Mouse (Mus musculus) left cerebral cortex, postnatal 4 days (tissue): ENCODE measurements at regions not wholly inside any gene's neighbourhood (a gene's known extent, or its start where the extent isn't known, plus 50 kb on each side); places are given as distances from the start of the nearest gene placed in this dataset.

Experiments
- DNase-seq: peaks from one replicate; pipeline ENCODE4 v3.0.0-alpha.2; 2022
- intact Hi-C: fragments of 180-260 bp; cut with DNase I; formaldehyde crosslinking; loops from one replicate; pipeline ENCODE4 v1.15.1; 2025

DNA sequence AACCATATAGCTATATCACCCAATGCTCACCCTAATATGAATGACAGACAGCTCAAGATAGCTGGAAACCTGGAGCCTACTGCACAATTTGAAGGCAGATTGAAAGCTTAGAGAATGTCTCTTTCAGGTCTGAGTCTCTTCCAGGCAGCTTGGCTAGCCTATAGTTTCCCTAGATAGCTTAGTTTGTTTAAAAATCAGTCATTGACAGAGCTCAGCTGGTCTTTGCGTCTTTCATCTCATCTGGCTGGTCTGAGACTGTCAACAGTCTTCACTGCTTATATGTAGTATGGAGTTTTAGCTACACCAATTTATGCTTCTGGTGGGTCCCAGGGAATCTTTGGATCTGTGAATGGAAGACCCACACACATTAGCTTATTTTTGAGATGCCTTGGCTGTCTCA lies 188.4 kb upstream of the Sall1 start:
- DNase-seq: no peak
- intact Hi-C loops: no loop called here

DNA sequence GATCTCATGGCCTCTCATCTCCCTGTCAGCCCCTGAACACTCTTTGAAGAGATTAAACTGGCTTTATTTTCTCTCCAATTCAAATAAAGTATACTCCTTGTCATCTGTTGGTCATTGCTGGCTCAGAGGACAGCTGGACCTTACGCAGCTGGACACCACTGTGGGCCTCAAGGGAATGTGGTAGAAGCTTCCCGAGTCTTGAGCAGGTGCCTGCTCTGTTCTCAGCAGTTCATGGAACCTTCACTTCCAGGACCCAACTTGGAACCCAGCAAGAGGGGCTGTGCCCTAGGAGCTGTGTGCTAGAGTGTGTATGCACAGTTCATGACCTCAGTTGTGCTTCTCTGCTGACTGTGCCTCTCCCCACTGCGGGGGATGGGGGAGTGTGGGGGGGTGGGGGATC lies 185.2 kb upstream of the Sall1 start:
- intact Hi-C loops: no loop called here

DNA sequence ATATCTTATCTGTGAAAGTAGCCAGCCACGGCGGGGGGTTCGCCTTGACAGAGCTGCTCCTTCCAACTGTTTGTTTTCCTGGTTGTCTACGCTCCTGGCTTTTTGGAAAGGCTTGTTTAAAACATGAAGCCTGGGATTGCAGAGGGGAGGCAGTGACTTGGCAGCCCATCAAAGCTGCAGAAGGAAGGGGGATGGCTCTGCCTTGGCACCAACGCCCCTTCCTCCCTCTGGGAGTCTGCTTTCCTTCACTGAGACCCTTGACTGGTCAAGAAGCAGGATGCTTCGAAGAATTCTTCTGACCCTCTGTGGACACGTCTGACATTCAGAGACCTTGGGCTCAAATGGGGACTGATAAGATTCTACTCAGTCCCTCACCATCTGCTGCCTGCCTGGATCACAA lies 176.9 kb upstream of the Sall1 start:
- peak; percentile 59 for DNase-seq
- intact Hi-C loops: no loop called here

More for the DNA sequence above, 185.2 kb upstream of the Sall1 start:
- no peak for DNase-seq

DNA sequence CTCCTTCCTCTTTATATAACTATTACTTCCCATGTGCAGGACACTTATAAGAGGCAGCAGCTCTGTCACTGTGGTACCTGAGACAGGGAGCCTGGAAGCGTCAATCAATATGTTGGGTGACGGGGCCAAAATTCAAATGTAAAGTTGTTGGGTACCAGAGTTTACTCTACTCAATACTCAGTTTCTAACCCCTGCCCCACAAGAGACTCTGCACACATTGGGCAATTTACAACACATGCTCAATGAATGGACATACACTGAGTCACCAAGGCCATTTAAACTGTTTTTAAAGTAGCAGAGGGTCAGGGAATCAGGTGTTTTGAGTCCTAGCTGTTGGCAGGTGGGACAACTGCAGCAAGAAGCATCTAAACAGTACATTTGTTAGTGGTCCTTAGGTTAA lies 176.4 kb upstream of the Sall1 start:
- no peak for DNase-seq
- intact Hi-C loops: no loop called here

DNA sequence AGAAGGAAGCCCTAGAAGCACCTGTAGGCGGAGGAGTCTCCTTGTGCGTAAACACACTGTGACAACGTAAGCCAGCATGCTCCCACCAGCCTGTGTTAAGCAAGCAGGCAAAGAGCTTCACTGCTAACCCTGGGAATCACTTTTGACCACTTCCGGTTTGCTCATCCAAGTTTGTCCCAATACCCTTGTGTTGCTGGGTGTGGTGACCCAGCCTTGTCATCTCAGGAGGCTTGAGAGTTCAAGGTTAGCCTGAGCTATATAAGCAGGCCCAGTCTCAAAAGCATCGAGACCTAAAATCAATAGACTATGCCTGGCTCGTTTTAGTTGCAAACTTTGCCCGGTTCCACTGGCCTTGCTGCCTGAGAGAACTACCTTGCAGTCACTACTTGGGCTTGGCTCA lies 175.2 kb upstream of the Sall1 start:
- DNase-seq: no peak
- intact Hi-C loops: no loop called here

DNA sequence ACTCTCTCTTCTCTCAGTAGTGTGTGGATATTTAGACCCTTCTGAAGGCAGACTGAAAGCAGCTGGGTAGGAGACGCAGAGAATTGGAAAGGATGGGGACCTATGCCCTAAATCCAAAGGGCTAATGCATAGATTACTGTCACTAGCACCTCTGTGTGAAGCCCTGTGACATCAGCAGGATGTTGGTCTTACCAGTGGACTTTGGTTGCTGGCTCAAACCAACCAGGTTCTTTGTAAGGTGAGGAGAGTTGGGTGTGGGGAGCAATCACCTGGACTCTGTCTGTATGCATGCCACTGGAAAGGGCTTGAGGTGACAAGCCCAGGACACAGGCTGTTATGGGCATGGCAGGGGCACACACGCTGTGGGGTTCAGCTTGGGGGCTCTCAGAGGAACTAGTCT lies 173.7 kb upstream of the Sall1 start:
- no peak for DNase-seq

DNA sequence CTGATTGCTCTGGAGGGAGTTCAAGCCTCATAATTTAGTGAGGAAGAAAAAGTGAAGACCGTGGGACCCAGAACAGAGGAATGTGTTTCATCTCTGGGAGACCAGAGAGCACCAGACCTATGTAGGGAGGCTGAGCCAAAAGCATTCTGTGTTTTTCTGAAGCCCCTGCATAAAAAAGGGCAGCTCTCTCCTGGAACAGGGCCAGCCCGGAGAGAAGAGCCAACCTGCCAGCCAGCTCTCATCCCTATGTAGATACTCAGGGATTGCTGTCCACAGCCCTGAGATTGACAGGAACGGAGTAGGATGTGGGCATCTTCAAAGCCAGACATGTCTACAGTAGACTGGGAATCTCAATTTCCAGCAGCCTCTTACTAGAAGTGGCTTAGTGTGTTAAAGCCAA lies 168.0 kb upstream of the Sall1 start:
- intact Hi-C loops: no loop called here

More for the DNA sequence above, 173.7 kb upstream of the Sall1 start:
- intact Hi-C loops: no loop called here

DNA sequence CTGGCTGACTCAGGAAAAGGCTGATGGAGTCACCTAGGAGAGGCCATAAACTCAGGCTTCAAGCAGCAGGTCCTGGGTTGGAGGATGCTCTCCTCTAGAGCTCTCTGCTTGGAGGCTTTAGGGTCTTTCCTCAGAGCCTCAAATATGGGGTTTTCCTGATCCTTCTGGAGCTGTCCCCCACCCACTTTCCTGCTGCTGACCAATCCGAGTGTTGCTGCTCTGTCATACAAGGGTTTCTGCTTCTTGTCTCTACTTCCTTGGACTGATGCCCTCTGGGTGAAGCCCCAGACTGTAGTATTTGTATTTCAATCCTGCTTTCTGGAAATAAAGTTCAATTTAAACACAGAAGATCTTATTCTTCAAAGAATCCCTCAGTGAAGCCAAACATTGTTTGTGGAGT lies 166.7 kb upstream of the Sall1 start:
- intact Hi-C loops: no loop called here

More for the DNA sequence above, 168.0 kb upstream of the Sall1 start:
- DNase-seq: peak; percentile 47

DNA sequence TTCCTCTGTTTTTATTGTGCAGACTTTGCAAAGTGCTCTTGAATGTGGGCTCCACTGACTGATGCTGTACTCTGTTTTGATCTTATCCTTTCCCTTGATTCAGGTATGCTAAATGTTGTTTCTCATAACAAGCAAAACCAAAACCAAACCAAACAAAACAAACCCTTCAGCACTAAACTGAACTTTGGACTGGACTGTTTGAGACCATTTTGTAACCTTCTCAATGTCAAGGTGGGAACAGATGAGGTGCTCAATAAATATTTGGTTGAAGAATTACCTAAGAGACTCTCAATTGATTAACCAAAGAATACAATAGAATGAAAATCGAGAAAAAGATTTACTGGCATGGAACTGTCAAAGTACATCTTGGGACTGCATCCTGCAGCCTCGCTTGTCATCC lies 163.9 kb upstream of the Sall1 start:
- no peak for DNase-seq
- intact Hi-C loops: no loop called here

More for the DNA sequence above, 166.7 kb upstream of the Sall1 start:
- no peak for DNase-seq

DNA sequence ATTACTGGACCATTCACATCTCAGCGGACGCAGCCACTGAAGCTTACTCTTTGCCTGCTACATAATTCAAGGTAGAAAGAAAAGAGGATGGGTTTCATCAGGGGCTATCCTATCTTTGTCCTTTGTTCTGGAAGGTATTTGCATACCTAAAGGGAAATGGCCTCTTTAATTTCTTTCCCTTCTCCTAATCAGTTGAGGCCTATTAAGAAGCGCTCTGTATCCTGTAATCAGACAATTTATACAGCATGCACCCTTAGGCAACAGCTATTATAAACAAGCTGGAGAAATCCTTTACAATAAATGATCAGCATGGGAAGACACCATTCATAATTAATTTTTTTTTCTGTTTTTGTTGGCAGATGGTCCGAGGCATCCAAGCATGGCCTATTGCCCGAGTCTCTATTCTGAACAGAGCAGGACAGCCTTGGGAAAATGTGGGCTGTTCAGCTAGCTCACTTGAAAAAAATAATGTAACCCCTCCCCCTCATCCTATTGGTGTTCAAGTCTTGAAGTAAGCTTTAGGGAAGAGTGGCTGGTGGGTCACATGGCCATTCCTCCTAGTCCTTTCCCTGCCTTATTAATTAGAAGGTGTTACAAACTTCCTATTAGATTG lies 158.6 kb upstream of the Sall1 start:
- intact Hi-C loops: no loop called here

DNA sequence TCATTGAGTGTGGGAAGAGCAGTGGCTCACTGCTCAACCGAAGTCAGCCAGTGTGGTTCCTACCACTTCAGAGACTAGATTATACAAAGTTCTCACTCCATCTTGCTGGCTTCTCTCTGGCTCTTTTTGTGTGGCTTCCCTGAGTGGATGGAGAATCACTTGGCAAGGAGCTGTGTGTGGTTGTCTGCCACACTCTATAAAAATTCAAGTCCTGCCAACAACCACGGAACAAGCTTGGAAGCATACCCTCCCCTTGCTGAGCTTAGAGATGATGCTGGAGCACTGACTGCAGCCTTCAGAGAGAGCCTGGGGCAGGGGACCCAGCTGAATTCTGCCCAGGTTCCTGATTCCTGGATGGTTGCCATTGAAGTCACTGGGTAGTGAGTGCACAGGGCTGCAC lies 156.3 kb upstream of the Sall1 start:
- intact Hi-C loops: no loop called here
- DNase-seq: no peak

More for the DNA sequence above, 158.6 kb upstream of the Sall1 start:
- DNase-seq: no peak

DNA sequence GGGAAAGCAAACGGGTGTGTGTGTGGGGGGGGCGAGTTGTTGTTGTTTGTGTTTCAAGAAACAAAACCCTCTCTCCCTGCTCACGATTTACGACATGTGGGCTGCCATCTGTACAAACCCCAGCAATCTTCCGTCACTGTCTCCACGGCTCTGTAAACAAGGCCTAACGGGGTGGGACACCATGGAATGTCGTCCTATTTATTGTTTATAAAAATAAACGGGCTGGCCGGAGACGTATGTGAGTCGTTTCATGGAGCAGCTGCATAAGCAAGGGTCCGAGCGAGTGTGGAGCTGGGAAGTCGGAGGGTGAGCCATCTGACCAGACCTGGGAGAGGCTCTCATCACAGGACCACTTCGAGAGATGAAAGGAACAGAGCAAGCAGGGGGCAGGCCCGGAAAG lies 141.4 kb upstream of the Sall1 start:
- DNase-seq: no peak
- intact Hi-C loops: no loop called here

DNA sequence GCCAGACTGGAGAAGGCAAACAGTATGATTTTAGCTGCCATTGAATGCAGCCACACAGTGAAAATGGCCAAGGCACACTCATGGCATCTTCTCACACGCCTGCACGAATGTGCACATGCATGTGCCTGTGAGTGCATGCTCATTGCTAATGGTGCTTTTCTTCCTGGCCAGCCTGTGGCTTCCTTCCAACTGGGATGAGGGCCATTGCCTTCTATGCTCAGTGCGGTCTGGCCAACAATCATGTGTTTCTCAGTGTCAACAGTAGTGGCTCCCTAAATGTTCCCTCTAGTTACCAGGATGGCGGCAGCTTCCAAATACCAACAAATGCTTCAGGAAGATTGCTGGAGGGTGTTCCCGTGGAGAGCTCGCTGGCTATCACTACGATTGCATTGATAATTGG lies 131.7 kb upstream of the Sall1 start:
- DNase-seq: peak; percentile 68
- intact Hi-C loops: no loop called here

DNA sequence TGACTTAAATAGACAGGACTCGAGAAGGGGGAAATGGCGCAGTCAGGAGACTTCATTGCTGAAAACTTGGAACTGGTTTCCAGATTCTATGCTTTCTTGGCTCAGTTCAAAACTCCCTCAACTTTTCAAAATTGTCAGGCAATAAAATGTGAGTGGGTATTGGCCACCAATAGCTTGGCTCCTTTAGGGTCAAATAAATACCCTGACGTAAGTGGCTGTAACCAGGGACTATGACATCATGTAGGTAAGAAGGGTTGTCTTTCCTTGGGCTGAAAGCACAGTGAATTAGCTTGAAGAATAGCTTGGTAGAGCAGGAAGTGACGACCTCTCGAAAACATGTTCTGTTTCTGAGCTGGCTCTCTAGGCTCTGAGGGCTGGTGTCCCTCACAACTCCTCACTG lies 127.6 kb upstream of the Sall1 start:
- intact Hi-C loops: no loop called here
- DNase-seq: no peak

DNA sequence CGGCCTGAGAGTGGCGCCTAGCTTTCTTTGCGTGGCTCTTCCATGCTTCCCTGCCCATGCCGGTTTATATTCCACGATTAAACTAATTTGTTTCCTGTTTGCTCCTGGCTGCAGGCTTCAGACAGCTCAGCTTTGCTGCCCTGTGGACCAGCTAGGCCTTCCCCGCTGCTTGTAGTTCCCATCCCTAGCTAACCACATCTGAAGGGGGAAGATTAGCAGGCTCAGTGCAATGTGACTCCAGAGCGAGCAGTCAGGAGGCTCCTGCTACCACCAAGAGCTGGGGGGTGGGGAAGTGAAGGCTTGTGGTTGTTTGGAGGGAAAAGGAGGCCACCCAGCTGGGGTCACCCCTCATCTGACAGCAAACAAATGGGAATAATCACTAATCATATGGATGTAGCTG lies 125.5 kb upstream of the Sall1 start:
- intact Hi-C loops: no loop called here

DNA sequence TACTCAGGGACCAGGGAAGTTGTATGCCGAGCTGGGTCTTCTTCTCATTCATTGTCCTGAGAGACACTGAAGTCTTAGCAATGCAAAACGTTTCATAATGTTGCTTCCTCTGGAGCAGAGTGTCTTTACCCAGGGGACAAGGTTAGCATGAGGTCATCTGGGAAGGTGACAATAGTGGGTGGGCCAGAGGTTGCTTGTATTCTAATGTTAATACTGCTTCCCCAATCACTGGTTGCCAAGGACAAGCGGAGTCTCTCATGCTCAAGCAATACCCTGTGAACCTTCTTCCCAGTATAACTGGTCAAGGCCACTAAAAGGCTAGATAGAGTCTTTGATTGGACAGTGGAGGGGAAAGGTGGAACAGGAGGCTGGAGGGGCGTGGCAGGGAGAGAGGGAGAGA lies 123.1 kb upstream of the Sall1 start:
- intact Hi-C loops: no loop called here
- DNase-seq: no peak

More for the DNA sequence above, 125.5 kb upstream of the Sall1 start:
- DNase-seq: no peak

DNA sequence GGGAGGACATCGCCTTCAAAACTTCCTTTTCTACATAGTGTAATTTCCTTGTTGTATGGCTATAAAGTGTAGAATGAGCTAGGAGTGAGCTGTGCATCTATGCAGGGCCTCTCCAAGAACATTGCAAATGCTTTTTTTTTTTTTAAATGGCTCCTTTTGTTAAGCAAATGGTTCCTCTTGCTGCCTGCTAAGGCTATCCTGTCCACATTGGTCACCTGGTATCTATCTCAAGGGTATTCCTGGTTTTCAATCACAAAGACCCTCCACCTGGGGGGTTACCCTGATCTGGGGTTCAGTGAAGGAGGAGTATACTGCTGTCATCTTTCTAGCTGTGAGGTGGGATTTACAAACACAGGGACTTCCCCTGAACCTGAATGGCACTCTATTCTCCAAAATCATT lies 112.9 kb upstream of the Sall1 start:
- intact Hi-C loops: no loop called here
- no peak for DNase-seq

DNA sequence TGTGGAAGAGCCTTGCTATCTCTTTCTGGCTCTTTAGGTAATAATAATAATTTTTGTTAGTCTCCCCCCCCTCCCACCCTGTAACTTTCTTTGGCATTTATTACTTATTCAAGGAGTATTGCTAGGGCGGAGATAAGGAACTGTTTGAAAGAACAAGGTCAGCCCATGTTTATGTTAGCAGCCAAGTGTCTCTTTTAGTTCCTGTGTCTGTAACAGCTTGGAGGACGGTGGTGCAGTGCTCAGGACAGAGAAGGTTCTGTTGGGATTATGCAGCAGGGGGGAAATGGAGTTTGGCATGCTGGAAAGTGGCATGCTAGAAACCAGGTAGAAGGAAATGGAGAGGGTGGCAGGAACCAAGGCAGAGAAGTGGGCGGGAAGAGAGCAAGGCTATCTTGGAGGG lies 109.6 kb upstream of the Sall1 start:
- intact Hi-C loops: no loop called here
- DNase-seq: no peak

DNA sequence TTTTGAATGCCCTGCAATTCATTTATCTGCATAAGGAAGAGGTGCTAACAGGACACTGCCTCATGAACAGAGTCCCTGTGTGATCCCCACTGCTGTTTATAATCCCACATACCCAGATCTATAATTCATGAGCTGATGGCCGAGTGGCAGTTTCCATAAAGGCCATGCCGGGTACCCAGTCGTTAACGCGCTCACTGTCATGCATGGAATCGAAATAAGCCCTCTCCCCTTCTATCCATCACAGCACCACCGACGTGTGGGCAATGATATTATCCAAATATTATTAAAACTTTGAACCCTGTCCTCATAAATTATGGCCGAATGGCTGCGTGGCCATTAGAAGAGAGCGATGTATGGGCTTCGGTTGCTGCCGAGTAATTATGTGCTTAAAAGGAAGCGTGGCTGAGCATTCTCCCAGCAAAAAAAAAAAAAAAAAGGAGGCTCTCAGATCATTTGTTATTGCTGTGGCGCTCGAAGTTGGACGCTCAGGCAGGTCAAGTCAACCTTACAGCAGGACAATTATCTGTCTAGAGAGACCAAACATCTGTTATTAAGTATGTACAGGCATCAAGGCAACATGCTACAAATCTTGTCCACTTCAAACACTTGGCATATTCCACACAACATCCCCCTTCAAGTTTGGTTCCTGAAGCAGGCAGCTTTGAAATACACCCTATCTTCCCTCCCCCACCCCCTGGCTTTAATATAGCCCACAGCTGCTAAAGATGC lies 109.1 kb upstream of the Sall1 start:
- intact Hi-C loops: no loop called here

DNA sequence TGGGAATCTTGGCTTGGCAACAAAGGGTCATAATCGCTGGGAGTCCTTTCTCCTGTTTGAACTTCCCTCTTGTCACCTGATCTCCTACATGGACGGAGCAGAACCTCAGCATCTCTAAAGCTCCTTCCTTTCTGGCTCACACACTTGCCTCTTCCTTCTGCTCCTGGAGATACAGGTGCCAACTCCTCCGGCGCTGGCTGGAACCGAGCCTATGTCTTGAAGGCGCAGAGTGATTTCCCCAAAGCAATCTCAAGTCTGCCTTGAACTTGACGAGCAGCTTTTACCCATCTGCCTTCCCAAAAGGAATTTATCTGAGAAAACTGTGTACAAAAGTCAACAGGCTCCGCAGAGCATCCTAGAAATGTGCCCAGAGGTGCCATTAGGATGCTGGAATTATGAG lies 108.4 kb upstream of the Sall1 start:
- DNase-seq: peak; percentile 12
- intact Hi-C loops: no loop called here

More for the DNA sequence above, 109.1 kb upstream of the Sall1 start:
- DNase-seq: no peak

DNA sequence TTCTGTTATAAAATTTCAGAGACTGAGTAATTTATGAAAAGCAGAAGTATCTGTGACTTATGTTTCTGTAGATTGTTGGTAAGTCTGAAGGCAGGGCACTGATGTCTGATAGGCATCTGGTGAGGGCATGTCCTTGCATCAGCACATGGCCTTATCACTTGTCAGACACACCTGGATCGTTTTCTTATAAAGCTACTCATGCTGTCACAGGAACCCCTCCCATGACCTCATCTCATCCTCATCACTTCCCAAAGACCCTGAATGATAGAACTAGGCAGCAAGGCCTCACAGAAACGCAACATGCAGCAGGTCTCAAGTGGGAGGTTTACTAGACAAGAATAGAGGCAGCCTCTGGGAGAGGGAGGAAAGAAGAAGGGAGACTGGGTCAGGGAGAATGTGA lies 107.0 kb upstream of the Sall1 start:
- DNase-seq: no peak
- intact Hi-C loops: no loop called here

DNA sequence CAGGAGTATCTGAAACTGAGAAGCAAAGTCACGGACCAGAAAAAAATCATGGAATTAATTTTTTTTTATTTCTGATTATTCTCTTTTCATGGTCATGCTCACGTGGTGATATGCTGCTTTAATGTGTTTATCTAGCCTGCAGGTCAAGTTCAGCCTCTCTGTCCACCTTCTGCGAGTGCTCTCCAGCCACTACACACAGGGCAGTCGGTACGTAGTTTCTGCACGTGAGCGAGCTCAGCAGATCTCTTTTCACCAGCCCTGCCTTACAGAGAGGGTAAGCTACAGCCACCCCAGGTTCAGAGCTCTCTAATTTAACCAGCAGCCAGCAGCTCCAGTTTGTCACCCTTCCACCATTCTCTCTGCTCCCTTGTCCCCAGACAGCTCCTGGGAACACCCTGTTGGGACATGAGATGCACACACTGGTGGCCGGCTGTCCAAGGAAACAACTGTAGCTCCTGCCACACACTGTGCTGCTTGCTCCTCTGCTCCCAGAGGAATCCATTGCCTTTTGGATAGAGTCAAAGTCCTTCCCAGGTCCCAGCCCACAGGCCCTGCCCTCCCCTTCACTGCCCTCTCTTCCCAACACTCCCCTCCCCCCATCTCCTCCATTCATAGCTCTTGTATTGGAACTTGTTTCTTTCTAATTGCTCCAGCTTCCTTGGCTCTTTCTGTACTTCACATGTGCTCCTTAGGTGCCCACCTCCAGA lies 97.7 kb upstream of the Sall1 start:
- intact Hi-C loops: no loop called here
- no peak for DNase-seq
